Mouse (Mus musculus) limb, embryonic 11.5 days (tissue): ENCODE results near the gene Tyrobp. TPM values are rescaled to one million over a fixed set of nuclear protein-coding genes. Genes with fewer than 3 reads are reported as not detected.
A peak's percentile ranks its signal among the peaks of the same experiment; 100 is the strongest.

Source experiments
- ATAC-seq: fragments of 200-750 bp; cut with Nextera tagmentation; 2 replicates; pipeline ENCODE4 v1.8.0; 2017; ENCODE audit warnings: low read depth; ENCODE audit not compliant: insufficient number of reproducible peaks, low FRiP score, low TSS enrichment
- DNase-seq: peaks from one replicate; pipeline ENCODE4 v3.0.0-alpha.2; 2015; ENCODE audit warnings: low spot score
- H3K27ac ChIP-seq: fragments of 300-500 bp; sonication (generic); replicated peaks from 2 replicates; pipeline ENCODE4 v1.5.1; 2014; ENCODE audit warnings: low read depth, mild to moderate bottlenecking, low read length
- H3K27me3 ChIP-seq: fragments of 300-500 bp; sonication (generic); 2 replicates; pipeline ENCODE4 v1.6.1; 2014; ENCODE audit warnings: mild to moderate bottlenecking, low read length, mixed read lengths; ENCODE audit not compliant: control insufficient read depth, insufficient read depth
- H3K36me3 ChIP-seq: fragments of 300-500 bp; sonication (generic); 2 replicates; pipeline ENCODE4 v1.6.1; 2014; ENCODE audit warnings: mild to moderate bottlenecking, low read length, moderate library complexity, mixed read lengths; ENCODE audit not compliant: control insufficient read depth, insufficient read depth
- H3K4me1 ChIP-seq: fragments of 300-500 bp; sonication (generic); 2 replicates; pipeline ENCODE4 v1.6.1; 2014; ENCODE audit warnings: low read length, mixed read lengths; ENCODE audit not compliant: control insufficient read depth, insufficient read depth
- H3K4me2 ChIP-seq: fragments of 300-500 bp; sonication (generic); 2 replicates; pipeline ENCODE4 v1.6.1; 2014; ENCODE audit warnings: low read depth, mild to moderate bottlenecking, moderate library complexity; ENCODE audit not compliant: severe bottlenecking
- H3K4me3 ChIP-seq: fragments of 300-500 bp; sonication (generic); 2 replicates; pipeline ENCODE4 v1.5.1; 2014; ENCODE audit warnings: low read depth, low read length
- H3K9ac ChIP-seq: fragments of 300-500 bp; sonication (generic); 2 replicates; pipeline ENCODE4 v1.6.1; 2014; ENCODE audit warnings: mild to moderate bottlenecking, low read length
- H3K9me3 ChIP-seq: fragments of 300-500 bp; sonication (generic); 2 replicates; pipeline ENCODE4 v1.6.1; 2016; ENCODE audit warnings: low read length; ENCODE audit not compliant: control insufficient read depth
- WGBS: fragments of 180-500 bp; shearing (Covaris S2); extraction: QIAGEN DNeasy Blood & Tissue Kit; methylation state at CpG from one replicate; pipeline ENCODE4 v1.1.7; 2014; 5-methylcytosine and 5-hydroxymethylcytosine counted together
- polyA plus RNA-seq: library from polyadenylated mRNA; unstranded; fragments of >200 nt; fragmentation: Nextera tagmentation; extraction: Ambion mirVana; gene quantifications from 2 replicates; pipeline ENCODE4 v1.2.1, GENCODE M21; 2014

Tyrobp gene
- 8.4 and 12.6 TPM in 2 replicates for polyA plus RNA-seq

DNA sequence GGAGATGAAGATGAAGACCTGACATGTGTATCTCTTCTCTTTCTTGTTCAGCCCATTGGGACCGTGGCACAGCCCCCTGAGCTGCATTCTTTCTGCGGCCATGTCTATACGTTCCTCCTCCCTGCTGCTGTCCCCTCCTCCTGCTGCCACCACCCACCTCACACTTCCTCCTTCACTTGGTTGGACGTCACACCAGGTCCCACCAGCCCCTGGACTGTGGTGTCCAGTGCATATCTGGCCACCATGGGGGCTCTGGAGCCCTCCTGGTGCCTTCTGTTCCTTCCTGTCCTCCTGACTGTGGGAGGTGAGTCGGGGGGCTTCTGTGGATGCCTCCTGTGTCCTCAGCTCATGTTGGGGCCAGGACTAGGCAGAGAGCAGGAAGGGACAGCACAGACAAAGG is at the start of gene Tyrobp:
Gene Tyrobp (plus strand): TSS at position 165 of the 400 bp plus-strand sequence.
- H3K4me1 ChIP-seq, result no peaks in the 10 kb centered on the region
- H3K27ac ChIP-seq, result no peak within 1 kb of the TSS
- H3K36me3 ChIP-seq, result no peaks in the 10 kb centered on the region
- H3K4me2 ChIP-seq, result no peak within 1 kb of the TSS
- H3K9ac ChIP-seq, result no peak within 1 kb of the TSS
- WGBS, result 76% methylated on average over 5 of the region's 5 CpGs
- no peak within 1 kb of the TSS for H3K4me3 ChIP-seq
- DNase-seq (no peak), ATAC-seq (no peak)
- H3K9me3 ChIP-seq, result no peaks in the 10 kb centered on the region
- H3K27me3 ChIP-seq, result no peaks in the 10 kb centered on the region

DNA sequence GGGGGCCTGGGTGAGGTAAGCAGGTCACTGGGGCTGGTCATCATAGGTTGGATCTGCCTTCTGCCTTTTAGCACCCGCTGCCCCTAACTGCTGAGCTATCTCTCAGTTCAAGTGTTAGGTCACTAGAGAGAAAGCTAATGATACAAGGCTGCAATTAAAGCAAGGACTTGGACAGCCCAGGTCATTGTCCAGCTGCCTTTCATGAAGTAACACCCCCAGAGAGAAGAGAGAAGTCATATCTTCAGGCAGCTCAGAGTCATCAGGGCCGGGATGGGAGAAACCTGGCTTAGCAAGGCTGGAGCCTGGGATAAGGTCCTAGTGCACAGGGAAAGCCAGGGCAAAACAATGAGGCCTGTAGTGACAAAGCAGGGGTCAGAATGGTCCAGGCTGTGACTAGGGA is 46.1 kb upstream of the Tyrobp start:
- H3K4me2 ChIP-seq, result no peak overlapping the region
- no peaks in the 10 kb centered on the region for H3K9me3 ChIP-seq
- ATAC-seq (no peak), DNase-seq (no peak)
- H3K27ac ChIP-seq, result no peak overlapping the region
- H3K4me3 ChIP-seq, result no peak overlapping the region
- H3K36me3 ChIP-seq, result no peaks in the 10 kb centered on the region
- H3K4me1 ChIP-seq, result 0 out of 2 replicates have a peak, but pooled peaks cover 6% of the 10 kb centered on the region
- WGBS, result 68% methylated on average over 2 of the region's 2 CpGs
- no peak overlapping the region; the same call in 1 of the 2 replicates for H3K9ac ChIP-seq
- H3K27me3 ChIP-seq, result no peaks in the 10 kb centered on the region

DNA sequence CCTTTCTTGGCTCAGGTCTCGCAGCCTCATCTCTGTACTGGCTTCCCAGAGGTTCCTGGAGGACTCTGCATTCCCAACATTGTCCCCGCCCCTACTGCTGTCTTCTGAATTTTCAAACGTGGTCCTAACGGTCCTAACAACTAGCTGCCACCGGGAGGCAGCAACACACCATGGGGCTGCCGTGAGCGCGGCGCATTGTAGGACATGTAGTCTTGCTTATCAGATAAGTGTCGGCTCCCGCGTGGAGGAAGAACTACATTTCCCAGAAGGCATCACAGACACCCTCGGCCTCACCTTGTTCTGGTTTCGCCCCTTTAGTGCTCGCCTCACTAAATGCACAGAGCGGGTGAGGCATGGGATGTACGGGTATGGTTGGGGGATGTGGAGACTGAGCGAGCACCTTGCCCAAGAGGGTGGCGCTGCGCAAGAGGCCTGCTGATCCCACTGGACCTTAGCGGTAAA is 40.0 kb upstream of the Tyrobp start:
- no peaks in the 10 kb centered on the region for H3K27me3 ChIP-seq
- DNase-seq (peak; percentile 93), ATAC-seq (peak; percentile 98)
- H3K4me2 ChIP-seq, result peak overlapping the region; percentile 51
- no peak overlapping the region for H3K27ac ChIP-seq
- no peaks in the 10 kb centered on the region for H3K9me3 ChIP-seq
- H3K36me3 ChIP-seq, result no peaks in the 10 kb centered on the region
- no peaks in the 10 kb centered on the region for H3K4me1 ChIP-seq
- under 1% methylated on average over 21 of the region's 21 CpGs for WGBS
- H3K9ac ChIP-seq, result peak overlapping the region; percentile 57
- H3K4me3 ChIP-seq, result peak overlapping the region; percentile 25

DNA sequence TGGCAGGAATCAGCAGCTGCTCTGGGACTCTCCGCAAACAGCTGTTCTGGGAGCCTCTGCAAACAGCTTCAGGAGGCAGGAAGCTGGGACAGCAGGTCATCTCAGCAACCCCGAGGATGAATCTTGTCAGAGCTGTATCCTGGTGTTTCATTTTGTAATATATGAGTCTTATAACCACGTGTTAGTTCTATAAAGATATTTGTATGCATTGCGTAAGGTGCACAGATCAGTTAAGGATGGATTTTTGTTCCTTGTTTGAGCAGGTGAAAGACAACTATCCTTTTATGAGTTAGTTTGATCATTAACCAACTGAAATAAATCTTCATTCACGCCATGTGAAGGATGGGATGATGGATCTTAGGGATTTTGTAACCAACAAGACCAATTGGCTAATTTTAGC is 33.5 kb upstream of the Tyrobp start:
- H3K27me3 ChIP-seq, result no peaks in the 10 kb centered on the region
- H3K4me3 ChIP-seq, result no peak overlapping the region
- no peaks in the 10 kb centered on the region for H3K36me3 ChIP-seq
- no peaks in the 10 kb centered on the region for H3K4me1 ChIP-seq
- no peak overlapping the region for H3K4me2 ChIP-seq
- 66% methylated on average over 5 of the region's 5 CpGs for WGBS
- DNase-seq (no peak), ATAC-seq (no peak)
- H3K27ac ChIP-seq, result no peak overlapping the region
- no peaks in the 10 kb centered on the region for H3K9me3 ChIP-seq
- H3K9ac ChIP-seq, result no peak overlapping the region

DNA sequence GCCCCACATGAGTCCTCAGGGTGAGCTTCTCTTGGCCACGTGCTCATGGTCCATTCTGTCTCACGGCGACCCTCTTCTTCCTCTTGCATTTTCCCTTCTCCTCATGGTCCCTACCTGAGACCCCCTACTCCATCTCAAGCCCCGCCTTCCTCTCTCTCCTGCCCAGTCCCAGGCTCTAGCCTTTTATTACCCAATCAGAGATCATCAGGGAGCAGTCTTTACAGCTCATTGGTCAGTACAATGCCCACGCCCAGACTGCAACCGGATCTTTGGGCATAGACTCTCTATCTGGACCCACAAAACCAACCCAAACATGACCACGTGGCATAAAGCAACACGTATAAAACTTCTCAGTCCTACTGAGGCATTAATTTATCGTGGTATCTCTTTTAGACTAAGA is 29.5 kb upstream of the Tyrobp start:
- Histone ChIP-seq H3K4me2 (no peak overlapping the region), H3K36me3 (no peaks in the 10 kb centered on the region), H3K27ac (no peak overlapping the region), H3K27me3 (no peaks in the 10 kb centered on the region), H3K4me1 (no peaks in the 10 kb centered on the region), H3K9ac (no peak overlapping the region), H3K9me3 (no peaks in the 10 kb centered on the region), H3K4me3 (no peak overlapping the region)
- ATAC-seq, result no peak
- 85% methylated on average over 9 of the region's 9 CpGs for WGBS
- DNase-seq, result no peak

DNA sequence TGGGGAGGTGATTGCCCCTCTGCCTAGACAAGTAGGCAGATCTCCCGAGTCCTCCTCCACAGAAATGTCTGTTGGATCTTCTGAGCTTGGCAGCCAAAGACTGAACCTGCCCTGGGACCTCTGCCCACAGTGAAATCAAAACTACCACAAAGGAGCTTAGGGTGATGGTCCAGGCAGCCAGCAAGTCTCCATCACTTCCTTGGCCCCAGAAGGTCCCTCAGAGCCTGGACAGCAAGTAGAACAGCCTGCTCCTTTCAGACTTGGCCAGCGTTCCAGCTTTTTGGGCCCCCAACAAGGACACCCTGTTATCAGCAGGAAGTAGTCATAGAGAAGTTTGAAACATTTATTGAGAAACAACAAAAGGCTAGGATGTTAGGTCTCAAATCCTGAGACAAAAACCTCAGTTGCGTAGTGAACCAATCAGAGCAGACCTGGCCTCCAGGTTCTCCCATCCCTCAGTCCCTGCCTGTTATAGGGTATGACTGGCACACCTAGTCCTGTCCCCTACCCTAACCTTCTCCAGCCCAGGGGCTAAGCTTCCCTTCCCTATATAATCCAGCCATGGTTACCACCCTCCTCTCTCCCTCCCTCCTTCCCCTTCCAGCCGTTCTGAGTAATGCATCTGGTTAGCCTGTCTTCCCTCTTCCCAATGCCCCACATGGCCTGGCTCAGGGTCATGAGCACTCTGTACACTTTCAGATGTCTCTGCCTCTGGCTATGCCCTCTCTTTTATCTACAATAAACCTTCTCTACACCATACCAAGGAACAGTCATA is 20.6 kb upstream of the Tyrobp start:
- 75% methylated on average over 4 of the region's 4 CpGs for WGBS
- no peaks in the 10 kb centered on the region for H3K27me3 ChIP-seq
- no peak overlapping the region for H3K4me3 ChIP-seq
- no peaks in the 10 kb centered on the region for H3K9me3 ChIP-seq
- H3K4me2 ChIP-seq, result no peak overlapping the region
- no peak for ATAC-seq
- H3K4me1 ChIP-seq, result no peaks in the 10 kb centered on the region
- no peak overlapping the region for H3K9ac ChIP-seq
- H3K36me3 ChIP-seq, result no peaks in the 10 kb centered on the region
- no peak for DNase-seq
- no peak overlapping the region for H3K27ac ChIP-seq

DNA sequence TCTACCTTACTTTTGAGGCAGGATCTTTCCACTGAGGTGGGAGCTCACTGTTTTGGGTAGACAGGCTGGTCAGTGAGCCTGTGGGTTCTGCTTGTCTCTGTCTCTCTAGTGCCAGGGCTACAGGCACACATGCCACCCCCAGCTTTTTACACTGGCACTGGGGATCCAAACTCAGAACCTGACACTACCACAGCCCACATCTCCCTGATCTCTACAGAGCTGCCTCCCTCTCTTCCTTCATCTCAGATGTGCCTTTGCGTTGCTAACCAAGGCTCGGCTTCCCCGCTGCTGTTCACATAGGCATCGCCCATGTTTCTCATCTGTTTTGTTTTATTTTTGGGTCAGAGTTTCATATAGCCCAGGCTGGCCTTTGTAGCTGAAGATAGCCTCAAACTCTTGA is 19.9 kb upstream of the Tyrobp start:
- no peak overlapping the region for H3K27ac ChIP-seq
- H3K27me3 ChIP-seq, result no peaks in the 10 kb centered on the region
- no peaks in the 10 kb centered on the region for H3K4me1 ChIP-seq
- no peaks in the 10 kb centered on the region for H3K36me3 ChIP-seq
- DNase-seq (no peak), ATAC-seq (no peak)
- WGBS, result 83% methylated on average over 4 of the region's 4 CpGs
- H3K4me2 ChIP-seq, result no peak overlapping the region
- H3K4me3 ChIP-seq, result no peak overlapping the region
- no peaks in the 10 kb centered on the region for H3K9me3 ChIP-seq
- no peak overlapping the region for H3K9ac ChIP-seq

DNA sequence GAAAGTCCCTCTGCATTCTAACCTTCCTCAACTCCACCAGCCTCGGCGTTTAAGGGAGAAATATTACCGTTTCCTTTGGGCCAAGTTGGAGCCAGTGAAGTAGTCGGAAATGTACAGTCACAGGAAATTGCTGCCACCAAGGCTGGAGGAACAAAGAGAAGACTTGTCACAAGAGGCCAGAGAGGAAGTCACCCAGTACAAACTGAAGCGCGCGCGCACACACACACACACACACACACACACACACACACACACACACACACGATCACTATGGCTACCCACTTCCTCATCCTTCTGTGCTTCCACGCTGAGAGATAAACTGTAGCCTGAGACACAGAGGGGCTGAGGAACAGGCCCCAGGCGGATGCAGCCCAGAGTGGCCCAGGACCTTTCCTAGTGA is 19.2 kb upstream of the Tyrobp start:
- Histone ChIP-seq H3K4me2 (no peak overlapping the region), H3K27me3 (no peaks in the 10 kb centered on the region), H3K9ac (no peak overlapping the region), H3K4me1 (no peaks in the 10 kb centered on the region), H3K36me3 (no peaks in the 10 kb centered on the region), H3K27ac (no peak overlapping the region), H3K9me3 (no peaks in the 10 kb centered on the region), H3K4me3 (no peak overlapping the region)
- 71% methylated on average over 11 of the region's 11 CpGs for WGBS
- ATAC-seq, result no peak
- no peak for DNase-seq

DNA sequence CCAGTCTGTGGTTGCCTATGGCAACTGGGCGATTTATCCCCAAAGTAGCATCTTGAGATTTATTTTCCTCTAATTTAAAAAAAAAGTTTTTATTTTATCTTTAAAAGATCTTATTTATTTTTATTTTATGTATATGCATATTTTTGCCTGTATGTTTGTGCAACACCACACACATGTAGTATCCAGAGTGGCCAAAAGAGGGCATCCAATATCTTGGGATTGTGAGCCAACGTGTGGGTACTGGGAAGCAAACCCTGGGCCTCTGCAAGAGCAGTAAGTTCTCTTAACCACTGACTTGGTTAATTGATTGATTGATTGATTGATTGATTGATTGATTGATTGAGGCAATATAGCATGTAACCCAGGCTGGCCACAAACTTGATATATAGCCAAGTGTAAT is 18.7 kb upstream of the Tyrobp start:
- DNase-seq, result no peak
- no peak for ATAC-seq
- Histone ChIP-seq H3K27ac (no peak overlapping the region), H3K4me3 (no peak overlapping the region), H3K4me2 (no peak overlapping the region), H3K27me3 (no peaks in the 10 kb centered on the region), H3K9me3 (no peaks in the 10 kb centered on the region), H3K36me3 (no peaks in the 10 kb centered on the region), H3K4me1 (no peaks in the 10 kb centered on the region), H3K9ac (no peak overlapping the region)
- WGBS, result 44% methylated on average over 2 of the region's 2 CpGs
